In the genomic region with DNA sequence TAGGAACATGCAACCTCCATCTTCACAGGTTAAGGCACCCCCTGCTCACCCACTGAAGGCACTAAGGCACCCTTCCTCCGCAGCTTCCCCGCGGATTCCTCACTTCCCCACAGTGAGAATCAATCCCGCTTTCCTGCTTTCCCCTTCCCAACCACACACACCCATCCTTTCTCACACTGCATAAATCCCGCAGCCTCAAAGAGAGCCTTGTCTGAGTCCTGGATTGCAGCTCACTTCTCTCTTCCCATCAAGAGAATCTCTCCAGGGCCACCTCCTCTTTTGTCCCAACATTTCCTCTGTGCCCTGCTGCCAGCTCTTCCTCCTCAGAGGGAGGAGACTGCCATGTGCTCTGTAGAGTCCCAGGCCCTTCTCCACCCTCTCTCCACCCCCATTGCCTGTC, we compare ENCODE assay signal across 34 mouse cellular contexts. TPM values are rescaled to one million over a fixed set of nuclear protein-coding genes. Genes with fewer than 3 reads are reported as not detected.
"Had no signal": no experiment of that assay in that cellular context is flagged by ENCODE, and none has a peak within 500 bp of the region (broad histone marks: within the 10 kb centered on the region; RNA-seq: fewer than 3 reads in every experiment).

No protein-coding gene starts in this region.

RNA-seq across cellular contexts. Expression of a gene that starts 0.8 kb away (rescaled TPM):
- total RNA-seq: gastrocnemius, adult 18-20 months; gastrocnemius, adult 8-10 months; gastrocnemius, postnatal 14 days; gastrocnemius, postnatal 36 days; heart, adult 2 months; heart, postnatal 14 days; heart, postnatal 36 days; hematopoietic stem cell, adult 5-6 weeks; hindbrain, postnatal 0 days; layer of hippocampus, adult 18-20 months; layer of hippocampus, adult 8-10 months; layer of hippocampus, postnatal 14 days; layer of hippocampus, postnatal 36 days; left cerebral cortex, adult 18-20 months; left cerebral cortex, adult 8-10 months; left cerebral cortex, postnatal 10 days; left cerebral cortex, postnatal 25 days had no signal
- polyA plus RNA-seq: gonadal fat pad, adult 2 months; hindbrain, embryonic 11.5 days; hindbrain, embryonic 13.5 days; hindbrain, embryonic 15.5 days; hindbrain, postnatal 0 days; intestine, embryonic 14.5 days; intestine, embryonic 16.5 days; kidney, adult 2 months; kidney, embryonic 15.5 days; kidney, postnatal 0 days; large intestine, adult 2 months; limb, embryonic 10.5 days; limb, embryonic 12.5 days; limb, embryonic 14.5 days; liver, embryonic 11.5 days; liver, embryonic 13.5 days; liver, embryonic 15.5 days; liver, postnatal 0 days had no signal

RNA-seq across cellular contexts. Expression of a gene that starts 47.0 kb away (rescaled TPM):
- total RNA-seq: gastrocnemius, adult 18-20 months; gastrocnemius, adult 8-10 months; gastrocnemius, postnatal 14 days; gastrocnemius, postnatal 36 days; heart, adult 2 months; heart, postnatal 14 days; heart, postnatal 36 days; hematopoietic stem cell, adult 5-6 weeks; hindbrain, postnatal 0 days; layer of hippocampus, adult 18-20 months; layer of hippocampus, adult 8-10 months; layer of hippocampus, postnatal 14 days; layer of hippocampus, postnatal 36 days; left cerebral cortex, postnatal 10 days had no signal
- polyA plus RNA-seq: heart, adult 2 months; hindbrain, embryonic 11.5 days; hindbrain, embryonic 13.5 days; intestine, embryonic 14.5 days; intestine, embryonic 16.5 days; kidney, adult 2 months; kidney, embryonic 15.5 days; kidney, postnatal 0 days; large intestine, adult 2 months; limb, embryonic 10.5 days; limb, embryonic 12.5 days; liver, embryonic 11.5 days; liver, embryonic 13.5 days; liver, embryonic 15.5 days; liver, postnatal 0 days had no signal
